Mouse (Mus musculus) liver, postnatal 0 days (tissue): ENCODE data around the gene Dclk3. TPM values are rescaled to one million over a fixed set of nuclear protein-coding genes. Genes with fewer than 3 reads are reported as not detected.

ENCODE experiments used
- ATAC-seq: fragments of 200-750 bp; cut with Nextera tagmentation; 2 replicates; pipeline ENCODE4 v1.8.0; 2017; ENCODE audit warnings: mild to moderate bottlenecking, moderate library complexity
- DNase-seq: peaks from one replicate; pipeline ENCODE4 v3.0.0-alpha.2; 2016
- H3K27ac ChIP-seq: fragments of 300-500 bp; sonication (generic); 2 replicates; pipeline ENCODE4 v1.5.1; 2014; ENCODE audit warnings: antibody characterized with exemption, moderate library complexity, mild to moderate bottlenecking, low read depth
- H3K27me3 ChIP-seq: fragments of 300-500 bp; sonication (generic); 2 replicates; pipeline ENCODE4 v1.6.1; 2014; ENCODE audit warnings: low read length, control low read depth, mixed read lengths; ENCODE audit not compliant: insufficient read depth
- H3K36me3 ChIP-seq: fragments of 300-500 bp; sonication (generic); replicated peaks from 2 replicates; pipeline ENCODE4 v1.6.1; 2014; ENCODE audit warnings: mild to moderate bottlenecking, control low read depth, low read length, moderate library complexity, mixed read lengths; ENCODE audit not compliant: insufficient read depth
- H3K4me1 ChIP-seq: fragments of 300-500 bp; sonication (generic); 2 replicates; pipeline ENCODE4 v1.6.1; 2014; ENCODE audit warnings: antibody characterized with exemption, mild to moderate bottlenecking, control low read depth; ENCODE audit not compliant: insufficient read depth
- H3K4me2 ChIP-seq: fragments of 300-500 bp; sonication (generic); 2 replicates; pipeline ENCODE4 v1.6.1; 2014; ENCODE audit warnings: low read depth, mild to moderate bottlenecking, low read length, moderate library complexity, mixed read lengths
- H3K4me3 ChIP-seq: fragments of 300-500 bp; sonication (generic); 2 replicates; pipeline ENCODE4 v1.5.1; 2014; ENCODE audit warnings: low read depth, low read length
- H3K9ac ChIP-seq: fragments of 300-500 bp; sonication (generic); replicated peaks from 2 replicates; pipeline ENCODE4 v1.6.1; 2014; ENCODE audit warnings: mild to moderate bottlenecking, moderate library complexity
- H3K9me3 ChIP-seq: fragments of 300-500 bp; sonication (generic); 2 replicates; pipeline ENCODE4 v1.6.1; 2016; ENCODE audit warnings: mild to moderate bottlenecking, control low read depth, low read length, mixed read lengths
- CTCF ChIP-seq: sonication (generic); IDR thresholded peaks from 2 replicates; pipeline ENCODE4 v1.5.1; 2016; ENCODE audit warnings: antibody characterized with exemption, low read depth
- EP300 ChIP-seq: IDR thresholded peaks from 2 replicates; pipeline ENCODE4 v1.6.1; 2016; ENCODE audit warnings: antibody characterized with exemption, low read depth, mild to moderate bottlenecking
- WGBS: fragments of 180-500 bp; shearing (Covaris S2); extraction: QIAGEN DNeasy Blood & Tissue Kit; methylation state at CpG from one replicate; pipeline ENCODE4 v1.1.7; 2014; ENCODE audit not compliant: insufficient replicate concordance; 5-methylcytosine and 5-hydroxymethylcytosine counted together
- polyA plus RNA-seq: library from polyadenylated mRNA; unstranded; fragments of >200 nt; fragmentation: Nextera tagmentation; extraction: Ambion mirVana; gene quantifications from 2 replicates; pipeline ENCODE4 v1.2.1, GENCODE M21; 2015

The Dclk3 gene
- polyA plus RNA-seq, 1 experiment from 2014 or later, result 0.27 TPM

GRCm38 (mm10) chr9:111535445-111536064 lies 96.7 kb downstream of the Dclk3 start:
- ATAC-seq (no peak), DNase-seq (no peak)
- no peaks in the 10 kb centered on the region for H3K4me1 ChIP-seq
- no peaks in the 10 kb centered on the region for H3K9me3 ChIP-seq
- TF ChIP-seq EP300 (no peak), CTCF (no peak)
- H3K9ac ChIP-seq, result no peak overlapping the region
- no peak overlapping the region for H3K4me3 ChIP-seq
- H3K27me3 ChIP-seq, result no peaks in the 10 kb centered on the region
- no peaks in the 10 kb centered on the region for H3K36me3 ChIP-seq
- H3K4me2 ChIP-seq, result no peak overlapping the region
- WGBS, result 65% methylated on average over 8 of the region's 8 CpGs
- H3K27ac ChIP-seq, result no peak overlapping the region

Other genes with a start within 250 kb of the Dclk3 start
- 9.8 and 10.1 TPM in 2 replicates for gene Mlh1, start 167.3 kb upstream of the Dclk3 start, polyA plus RNA-seq
- gene Epm2aip1, start 167.2 kb upstream of the Dclk3 start, polyA plus RNA-seq, result 4.4 and 5.2 TPM in 2 replicates
- 0.02 TPM in 1 of 2 replicates, not detected in the other for gene Trank1, start 127.3 kb upstream of the Dclk3 start, polyA plus RNA-seq